Mouse (Mus musculus): ENCODE measurements around the gene Ncam1.

The Ncam1 gene

DNA sequence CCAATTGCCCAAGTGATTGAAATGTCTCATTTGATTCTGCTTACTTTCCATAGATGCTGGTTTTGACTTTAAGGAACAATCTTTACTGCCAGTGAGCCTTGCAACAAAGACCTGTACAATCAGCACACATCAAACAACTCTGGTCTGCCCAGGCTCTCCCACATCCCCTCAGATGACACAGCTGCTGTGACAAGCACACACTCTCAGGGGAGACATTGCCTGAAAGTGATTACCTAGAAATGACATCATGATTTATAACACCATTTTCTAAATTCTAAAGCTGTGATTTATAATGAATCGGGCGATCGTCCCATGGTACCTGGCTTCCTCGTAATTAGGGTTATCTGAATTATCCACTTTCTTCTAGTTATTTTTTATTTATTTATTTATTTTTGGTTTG lies 42.0 kb downstream of the Ncam1 start:
- in situ Hi-C loops (cut with MboI, MseI): no loop called here

- in situ Hi-C loops (cut with MboI, MseI): no loop called here
These were observed 43.5 kb downstream of the Ncam1 start for GRCm38 (mm10) chr9:49755214-49755613.

DNA sequence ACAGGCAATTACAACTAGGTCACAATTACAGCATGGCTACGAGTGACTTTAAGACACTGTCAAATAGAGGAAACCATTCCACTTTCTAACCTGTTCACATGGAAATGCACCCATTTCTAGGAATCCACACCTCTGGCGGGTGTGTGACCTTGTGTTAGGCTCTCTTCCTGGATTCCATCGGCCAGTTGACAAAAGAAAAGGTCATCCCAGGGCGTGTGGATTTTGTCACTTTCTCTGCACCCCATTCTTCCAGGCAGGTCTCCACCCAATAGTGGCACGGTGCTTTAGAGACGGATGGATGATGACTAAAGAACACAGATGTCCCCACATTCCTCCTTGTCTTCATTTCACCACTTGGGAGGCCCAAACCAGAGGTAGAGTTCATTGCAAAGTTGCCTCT lies 47.3 kb downstream of the Ncam1 start:
- in situ Hi-C loops (cut with MboI, MseI): no loop called here

GRCm38 (mm10) chr9:49746176-49746575 lies 52.5 kb downstream of the Ncam1 start:
- in situ Hi-C loops (cut with MboI, MseI): no loop called here

DNA sequence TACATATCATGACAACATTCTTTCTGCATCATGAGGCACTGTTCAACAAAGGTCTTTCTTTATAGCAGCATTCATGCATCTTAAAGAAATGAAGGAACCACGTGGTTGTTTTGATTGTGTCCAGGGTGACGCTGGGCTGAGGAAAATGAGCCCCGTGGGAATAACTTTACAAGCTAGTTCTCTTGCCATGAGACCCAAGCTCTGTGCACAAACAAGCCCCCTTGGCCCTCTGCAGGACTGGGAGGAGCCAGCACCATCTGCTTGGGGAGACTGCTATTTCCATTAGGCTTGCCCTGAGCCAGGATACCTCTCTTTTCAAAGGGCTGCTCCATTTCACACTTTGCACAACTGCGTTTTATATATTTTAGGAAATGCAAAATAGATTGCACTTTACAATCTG lies 53.0 kb downstream of the Ncam1 start:
- in situ Hi-C loops (cut with MboI, MseI): no loop called here

GRCm38 (mm10) chr9:49744286-49744685 lies 54.4 kb downstream of the Ncam1 start:
- in situ Hi-C loops (cut with MboI, MseI): no loop called here

DNA sequence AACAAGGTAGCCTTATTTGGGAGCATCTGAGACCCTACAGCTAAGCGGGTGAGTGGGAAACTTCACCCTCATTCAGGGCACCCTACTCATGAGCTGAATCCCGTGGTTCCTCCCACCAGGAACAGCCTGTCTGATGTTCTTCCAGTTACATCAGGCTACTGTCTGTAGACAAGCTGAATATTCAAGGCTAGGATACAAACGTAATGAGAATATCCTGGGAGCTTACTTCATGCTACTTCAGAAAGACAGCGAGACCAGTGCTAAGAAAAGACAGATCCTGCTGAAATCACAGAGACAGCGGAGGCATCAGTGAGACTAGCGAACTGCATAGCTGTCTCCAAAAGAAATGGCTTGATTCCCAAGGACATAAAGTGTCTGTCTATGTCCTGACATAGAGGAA lies 58.8 kb downstream of the Ncam1 start:
- in situ Hi-C loops (cut with MboI, MseI): no loop called here

DNA sequence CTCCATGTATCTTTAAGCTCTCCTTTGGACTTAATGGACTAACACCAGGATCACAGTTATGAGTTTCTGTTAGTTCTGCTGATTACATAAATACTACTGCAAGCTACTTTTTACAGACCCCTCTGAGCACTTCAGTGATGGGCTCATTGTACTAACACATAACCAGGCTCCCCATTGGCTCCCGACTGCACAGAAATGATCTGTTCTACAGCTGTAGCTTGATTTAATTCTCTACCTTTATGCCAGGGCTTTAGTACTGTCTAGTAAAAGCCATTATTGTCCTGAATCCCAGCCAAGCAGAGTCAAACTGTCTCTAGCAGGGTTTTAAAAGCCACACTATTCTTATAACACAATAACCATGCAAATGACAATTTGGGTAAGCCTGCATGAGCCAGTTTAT lies 60.2 kb downstream of the Ncam1 start:
- in situ Hi-C loops (cut with MboI, MseI): no loop called here

- in situ Hi-C loops (cut with MboI, MseI): no loop called here
These were observed 61.6 kb downstream of the Ncam1 start for GRCm38 (mm10) chr9:49737166-49737565.

GRCm38 (mm10) chr9:49734348-49735007 lies 64.2 kb downstream of the Ncam1 start:
- in situ Hi-C loops (cut with MboI, MseI): no loop called here

- in situ Hi-C loops (cut with MboI, MseI): no loop called here
These were observed 65.0 kb downstream of the Ncam1 start for GRCm38 (mm10) chr9:49733726-49734125.

- in situ Hi-C loops (cut with MboI, MseI): no loop called here
These were observed 69.2 kb downstream of the Ncam1 start for GRCm38 (mm10) chr9:49729479-49729878.

DNA sequence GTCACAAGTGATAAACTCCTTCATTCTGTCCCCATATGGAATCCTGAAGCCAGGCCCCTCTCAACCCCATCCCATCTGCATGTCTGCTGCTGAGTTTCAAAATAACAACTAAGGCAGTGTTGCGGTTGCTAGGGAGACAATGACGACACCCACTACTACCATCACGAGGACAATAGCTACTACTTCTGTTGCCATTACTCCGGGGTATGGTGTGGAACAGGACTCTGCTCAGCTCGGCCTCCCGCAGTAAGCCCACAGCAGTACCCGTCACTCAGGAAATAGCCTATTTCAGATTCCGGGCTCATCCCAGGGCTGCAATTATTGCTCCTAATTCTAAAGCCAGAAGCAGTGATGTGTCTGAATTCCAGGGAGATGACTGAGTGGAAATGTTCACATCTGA lies 70.5 kb downstream of the Ncam1 start:
- in situ Hi-C loops (cut with MboI, MseI): no loop called here

- in situ Hi-C loops (cut with MboI, MseI): no loop called here
These were observed 76.0 kb downstream of the Ncam1 start for GRCm38 (mm10) chr9:49722765-49723164.

DNA sequence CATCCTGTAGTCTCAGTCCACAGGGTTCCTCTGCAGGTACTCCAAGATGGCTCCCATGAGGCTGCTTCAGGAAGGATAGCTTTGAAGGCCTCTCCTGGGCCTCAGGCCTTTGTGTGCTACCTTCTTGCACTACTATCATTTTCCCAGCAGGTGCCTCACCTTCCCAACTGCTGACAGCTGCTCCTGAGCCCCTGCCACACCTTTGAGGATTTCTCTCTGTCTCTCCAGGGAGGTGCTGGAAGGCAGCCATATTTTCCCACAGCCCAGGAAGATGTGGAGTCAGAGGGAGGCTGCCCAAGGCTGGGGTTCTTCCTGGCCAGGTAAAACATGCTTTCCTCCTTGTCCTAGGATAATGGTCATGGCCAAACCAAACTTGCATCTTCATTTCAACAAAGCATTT lies 83.6 kb downstream of the Ncam1 start:
- in situ Hi-C loops (cut with MboI, MseI): no loop called here

GRCm38 (mm10) chr9:49714091-49714490 lies 84.6 kb downstream of the Ncam1 start:
- in situ Hi-C loops (cut with MboI, MseI): no loop called here

DNA sequence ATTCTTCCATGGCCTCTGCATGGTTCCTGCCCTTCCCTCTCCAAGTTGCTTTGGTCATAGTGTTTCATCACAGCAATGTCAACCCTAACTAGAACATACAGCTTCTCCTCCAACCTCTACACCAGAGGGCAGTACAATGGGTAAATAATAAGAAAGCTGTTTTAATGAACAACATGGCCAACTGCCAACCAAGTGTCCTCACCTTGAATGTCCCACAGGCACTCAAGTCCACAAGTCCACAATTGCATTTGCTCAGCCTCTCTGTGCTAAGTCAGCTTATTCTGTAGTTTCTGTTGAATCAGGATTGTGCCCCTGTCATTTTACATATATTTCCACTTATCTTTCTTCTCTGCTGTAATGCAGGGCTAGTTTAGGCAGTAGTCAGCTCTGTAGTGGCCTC lies 91.1 kb downstream of the Ncam1 start:
- in situ Hi-C loops (cut with MboI, MseI): no loop called here

- in situ Hi-C loops (cut with MboI, MseI): no loop called here
These were observed 94.3 kb downstream of the Ncam1 start for GRCm38 (mm10) chr9:49704196-49704967.

DNA sequence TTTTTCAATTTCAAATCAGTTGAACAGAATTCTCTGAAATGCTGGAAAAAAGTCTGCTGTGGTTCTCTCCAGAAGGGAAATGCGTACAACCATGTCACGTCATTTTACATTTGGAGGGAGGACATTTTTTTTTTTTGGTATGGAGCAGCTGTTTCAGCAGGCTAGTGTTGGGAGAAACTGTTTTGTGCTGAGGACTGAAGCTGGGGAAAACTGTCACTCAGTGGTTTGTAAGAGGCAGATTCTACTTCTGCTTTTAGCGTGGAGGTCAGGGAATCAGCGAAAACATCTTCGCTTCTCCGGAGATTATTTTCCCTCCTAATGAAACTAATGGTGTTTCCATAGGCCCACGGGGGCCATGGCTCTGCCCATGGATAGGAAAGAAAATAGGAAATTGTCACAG lies 103.4 kb downstream of the Ncam1 start:
- in situ Hi-C loops (cut with MboI, MseI): no loop called here

DNA sequence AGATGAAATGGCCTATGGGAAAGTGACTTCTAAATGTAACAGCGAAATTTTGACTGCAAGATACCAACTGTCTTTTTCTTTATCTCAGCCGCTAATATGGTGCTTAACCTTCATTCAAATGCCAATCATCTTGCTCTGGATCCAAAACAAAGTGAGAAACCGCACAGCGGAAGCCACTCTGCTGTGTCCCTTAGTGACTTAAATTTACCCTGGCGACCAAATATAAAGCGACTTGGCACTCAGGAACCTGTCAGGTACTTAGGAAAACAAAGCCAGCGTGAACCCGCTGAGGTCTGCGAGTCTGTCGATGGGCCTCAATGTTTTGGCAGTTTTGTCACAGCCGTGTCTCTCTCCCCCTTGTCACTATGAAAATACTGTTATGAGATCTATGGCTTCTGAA lies 105.9 kb downstream of the Ncam1 start:
- in situ Hi-C loops (cut with MboI, MseI): no loop called here

DNA sequence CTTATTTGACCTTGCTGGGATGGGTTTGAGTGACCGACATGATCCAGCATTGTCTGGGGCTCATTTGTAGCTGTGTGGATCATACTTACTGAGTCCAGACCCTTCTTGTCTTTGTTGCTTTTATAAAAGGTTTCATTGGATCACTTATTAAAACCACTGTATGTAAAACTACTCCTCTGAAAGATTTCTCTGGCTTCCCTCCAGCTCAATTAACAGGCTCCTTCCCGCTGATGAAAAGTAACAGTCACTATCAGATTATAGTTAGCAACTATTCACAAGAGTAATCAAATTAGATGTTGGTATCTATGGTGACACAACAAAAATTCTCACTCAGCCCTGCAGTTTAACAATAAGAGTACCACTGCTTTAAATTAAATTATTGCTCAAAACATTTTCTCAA lies 107.4 kb downstream of the Ncam1 start:
- in situ Hi-C loops (cut with MboI, MseI): no loop called here

DNA sequence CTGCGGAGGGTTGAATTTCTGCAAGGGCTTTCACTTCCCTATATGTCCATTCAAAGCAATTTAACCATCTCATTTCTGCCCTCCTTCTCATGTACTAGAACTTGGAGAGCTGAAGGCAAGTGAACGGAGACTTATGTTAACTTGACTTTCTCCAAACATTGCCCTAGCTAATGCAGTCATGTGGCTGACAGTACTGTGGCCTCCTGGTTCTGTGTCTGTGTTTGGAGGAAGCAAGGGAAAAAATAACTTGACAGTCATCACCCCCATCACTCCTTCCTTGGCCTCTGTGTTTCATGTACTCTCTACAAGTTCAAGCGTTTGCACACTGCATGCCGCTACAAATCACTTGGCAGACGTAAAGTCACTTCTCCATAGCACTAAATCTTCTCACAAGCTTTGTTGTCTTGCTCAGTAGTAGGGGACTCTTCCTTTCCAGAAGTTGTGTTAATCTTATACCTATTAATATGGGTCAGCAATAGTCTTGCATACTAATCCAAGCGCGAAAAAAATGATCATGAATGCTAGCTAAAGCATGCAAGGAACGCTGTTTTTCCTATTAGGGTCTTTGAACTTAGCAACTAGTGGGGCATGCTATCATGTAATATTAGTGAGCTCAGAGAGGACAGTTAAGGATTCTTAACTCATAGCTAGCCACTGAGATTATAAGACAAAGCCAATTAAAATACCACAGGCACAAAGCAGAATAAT lies 115.0 kb downstream of the Ncam1 start:
- in situ Hi-C loops (cut with MboI, MseI): no loop called here
